Mouse (Mus musculus): ENCODE data around the gene Rgs7.

Gene Rgs7

DNA sequence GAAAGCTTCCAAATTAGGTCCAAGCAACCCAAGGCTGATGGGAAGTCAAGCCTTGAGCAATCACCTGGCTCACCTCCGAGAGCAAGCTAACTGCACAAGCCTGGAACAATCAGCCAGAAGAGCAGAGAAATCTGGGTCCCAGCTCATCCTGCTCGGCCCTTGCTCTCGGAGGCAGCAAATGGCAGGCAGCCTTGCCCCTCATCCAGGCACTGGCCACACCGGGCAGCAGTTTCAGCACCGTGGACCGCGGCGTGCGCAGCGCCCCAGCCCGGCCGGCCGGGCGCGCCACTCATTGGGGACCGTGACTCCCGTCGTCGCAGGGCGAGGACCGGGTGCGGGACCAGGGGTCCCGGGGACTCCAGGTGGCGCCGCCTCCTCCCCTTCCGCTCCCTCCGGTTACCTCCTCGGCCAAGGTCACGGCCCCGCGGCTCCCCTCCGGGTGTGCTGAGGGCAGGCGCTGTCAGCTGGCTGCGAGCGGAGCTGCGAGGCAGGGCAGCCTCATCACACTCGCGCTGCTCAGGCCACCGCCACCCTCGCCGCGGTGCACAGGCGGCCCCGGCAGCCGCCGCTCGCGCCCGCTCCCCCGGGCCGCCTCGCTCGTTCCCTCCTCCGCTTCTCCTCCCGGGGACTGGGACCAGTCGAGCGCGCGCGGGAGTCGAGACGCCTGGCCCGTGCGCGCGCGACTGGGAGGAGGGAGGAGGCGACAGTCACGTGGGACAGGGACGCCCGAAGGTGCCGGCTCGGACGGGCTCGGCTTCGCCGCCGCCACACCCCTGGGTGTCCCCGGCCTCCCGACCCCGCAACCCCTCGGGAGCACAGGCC is at the start of gene Rgs7:
Rgs7 (minus strand) TSS at position 640 of the 822 bp plus-strand sequence.
- peak; percentile 82 for DNase-seq

DNA sequence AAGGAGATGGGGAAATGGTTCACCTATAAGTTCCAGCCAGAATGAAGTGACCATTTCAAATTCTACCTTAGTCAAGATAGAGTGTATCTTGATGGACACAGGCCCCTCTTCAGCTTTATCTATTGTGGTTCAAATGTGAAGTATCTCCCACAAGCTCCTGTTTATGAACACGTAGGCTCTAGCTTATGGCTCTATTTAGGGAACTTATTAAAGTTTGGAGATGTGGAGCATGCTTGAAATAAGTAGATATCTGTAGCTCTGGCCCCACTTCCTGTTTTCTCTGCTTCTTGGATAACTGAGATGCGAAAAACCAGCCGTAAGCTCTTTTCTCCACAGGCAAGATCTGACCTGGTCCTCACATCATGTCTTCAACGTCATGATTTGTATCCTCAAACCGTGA is 48.4 kb upstream of the Rgs7 start:
- no peak for DNase-seq

DNA sequence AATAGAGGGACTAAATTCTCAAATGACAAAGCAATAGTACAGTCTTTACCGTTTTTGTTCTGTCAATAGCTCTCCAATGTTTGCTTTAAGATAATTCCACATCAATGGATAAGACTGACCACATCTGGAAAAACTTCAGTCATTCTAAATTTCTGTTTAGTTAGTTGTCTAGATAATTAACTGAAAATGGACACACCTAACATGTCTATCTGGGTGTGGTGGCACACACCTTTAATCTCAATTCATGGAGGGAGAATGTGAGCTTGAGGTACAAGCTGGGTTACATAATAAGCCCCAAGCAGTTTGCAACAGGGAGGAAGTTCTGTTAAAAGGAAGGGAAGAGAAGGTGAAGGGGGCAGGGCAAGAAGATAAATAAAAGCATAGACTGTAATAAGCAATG is 45.0 kb upstream of the Rgs7 start:
- DNase-seq = no peak

DNA sequence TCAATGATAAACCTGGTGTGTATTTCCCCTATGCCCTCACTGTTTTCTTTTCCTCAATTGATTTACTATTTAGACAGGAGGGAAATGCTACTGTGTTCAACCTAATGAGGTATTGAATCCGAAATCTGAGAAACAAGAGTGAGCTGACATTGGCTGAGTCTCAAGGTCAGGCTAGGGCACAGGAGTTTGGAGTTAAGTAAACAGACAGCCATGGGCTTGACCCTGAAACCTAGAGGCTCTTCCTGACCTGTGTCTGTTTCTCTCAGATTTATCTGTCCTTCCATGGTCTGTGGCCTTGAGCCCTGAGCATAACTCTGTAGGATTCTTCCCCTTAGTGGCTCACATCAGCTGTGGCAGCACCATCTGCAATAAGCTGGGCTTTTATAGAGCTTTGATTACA is 37.6 kb upstream of the Rgs7 start:
- DNase-seq = no peak

DNA sequence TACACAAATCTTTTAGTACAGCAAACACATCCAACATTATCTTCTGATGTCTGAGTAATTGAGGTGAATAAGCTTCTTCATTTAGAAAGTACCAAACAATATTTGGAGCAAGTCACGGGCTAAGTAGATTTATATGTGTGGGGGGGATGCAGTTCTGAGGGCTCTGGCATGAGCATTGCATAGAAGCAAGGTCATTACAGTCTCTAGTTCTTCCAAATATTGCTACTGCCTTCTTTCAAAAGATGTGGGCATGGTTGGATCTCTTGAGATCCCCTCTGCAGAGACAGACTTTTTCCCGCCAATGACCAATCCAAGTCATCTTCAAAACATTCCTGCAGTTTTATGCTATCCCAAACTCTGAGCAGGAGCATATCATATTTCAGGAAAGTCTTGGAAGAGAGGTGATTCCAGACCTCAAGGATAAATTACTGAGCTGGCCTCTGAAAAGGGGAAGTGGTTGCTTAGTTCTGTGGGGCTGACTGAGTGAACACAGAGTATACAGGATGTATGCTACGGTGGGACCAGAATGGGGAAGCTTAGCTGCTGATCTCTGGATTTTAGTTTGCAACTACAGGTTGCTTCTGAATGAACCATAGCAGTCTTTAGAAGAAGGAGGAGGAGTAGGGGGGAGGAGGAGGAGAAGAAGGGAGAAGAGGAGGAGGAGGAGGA is 32.5 kb upstream of the Rgs7 start:
- no peak for DNase-seq

DNA sequence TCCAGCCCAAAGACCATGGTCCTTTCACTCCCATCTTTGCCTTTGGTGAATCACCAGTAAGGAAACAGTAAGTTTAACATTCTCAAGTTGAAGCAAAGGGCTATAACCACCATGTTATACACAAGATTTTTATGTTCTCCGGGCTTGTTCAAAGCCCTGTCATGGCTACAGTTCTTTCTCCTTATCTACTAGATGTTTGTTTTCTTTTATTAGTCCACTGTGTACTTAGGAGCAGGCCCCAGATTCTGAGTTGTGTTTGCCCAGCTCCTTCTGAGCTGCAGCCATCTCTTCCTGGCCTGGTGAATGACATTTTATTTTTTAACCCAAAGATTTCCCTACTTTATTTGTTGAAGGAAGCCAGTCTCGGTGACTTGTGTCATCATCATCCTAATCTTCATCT is 31.3 kb upstream of the Rgs7 start:
- DNase-seq = no peak

DNA sequence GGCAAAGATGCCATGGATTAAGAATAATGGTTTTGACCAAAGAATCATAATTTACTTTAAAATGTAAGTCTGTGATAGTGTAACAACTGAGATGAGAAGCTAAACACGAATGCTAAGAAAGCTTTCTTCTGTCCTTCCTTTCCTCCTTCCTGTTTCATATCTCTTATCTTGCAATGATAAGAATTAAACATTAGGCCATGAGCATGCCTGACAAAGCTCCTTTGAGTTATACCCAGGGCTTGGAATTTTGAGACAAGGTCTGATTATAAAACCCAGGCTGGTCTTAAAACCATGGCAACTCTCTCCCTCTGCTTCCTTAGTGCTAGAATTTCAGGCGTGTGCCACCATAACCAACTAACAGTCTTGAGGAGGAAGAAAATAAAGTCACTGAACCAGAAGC is 22.2 kb upstream of the Rgs7 start:
- DNase-seq = no peak

DNA sequence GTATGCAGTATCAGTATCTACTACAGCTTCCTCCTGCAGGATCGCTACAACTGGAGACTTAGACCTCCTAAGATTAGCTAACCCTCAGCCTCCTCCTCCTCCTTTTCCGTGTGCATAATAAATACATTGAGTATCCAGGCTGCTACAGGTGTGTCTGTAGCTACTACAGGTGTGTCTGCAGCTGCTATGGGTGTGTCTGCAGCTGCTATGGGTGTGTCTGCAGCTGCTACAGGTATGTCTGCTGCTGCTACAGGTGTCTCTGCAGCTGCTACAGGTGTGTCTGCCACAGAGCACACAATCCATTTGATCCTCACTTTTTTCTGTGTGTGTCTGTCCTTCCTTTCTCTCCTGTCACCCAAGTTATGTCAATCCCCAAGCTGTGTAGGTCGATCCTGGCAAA is 19.9 kb upstream of the Rgs7 start:
- no peak for DNase-seq

DNA sequence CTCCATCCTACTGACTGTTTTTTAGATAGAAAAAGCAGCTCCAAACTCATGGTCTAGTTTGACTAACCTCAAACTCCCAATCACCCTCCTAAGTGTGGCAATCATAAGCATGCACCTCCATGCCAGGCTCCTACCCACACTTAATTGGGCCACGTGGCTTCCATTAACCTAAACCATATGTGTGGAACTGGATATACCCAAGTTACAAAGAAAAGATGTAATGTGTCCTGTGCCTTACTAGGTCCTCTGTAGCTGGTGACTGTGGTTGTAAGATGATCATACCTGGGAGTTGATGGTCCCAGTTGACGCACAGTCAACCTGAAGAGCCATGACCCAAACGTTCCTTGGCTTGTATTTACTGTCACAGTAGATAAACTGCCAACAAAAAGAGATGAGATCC is 17.7 kb upstream of the Rgs7 start:
- DNase-seq = no peak

DNA sequence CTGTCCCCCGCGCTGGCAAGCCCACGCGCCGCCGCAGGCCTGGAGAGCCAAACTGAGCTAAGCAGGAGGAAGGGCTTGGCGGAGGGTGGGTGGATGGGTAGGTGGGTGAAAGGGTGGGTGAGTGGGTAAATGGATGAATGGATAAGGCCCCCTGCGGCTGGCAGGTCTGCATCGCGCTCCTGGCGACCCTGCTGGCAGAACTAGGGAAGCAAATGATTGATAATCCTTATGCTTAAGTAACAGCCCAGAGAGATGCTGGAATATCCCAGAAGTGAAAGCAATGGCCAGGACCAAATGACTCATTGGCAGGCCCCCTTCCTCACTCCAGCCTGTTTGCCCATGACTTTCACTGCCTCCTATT is 363 bp upstream of the Rgs7 start:
- no peak for DNase-seq

DNA sequence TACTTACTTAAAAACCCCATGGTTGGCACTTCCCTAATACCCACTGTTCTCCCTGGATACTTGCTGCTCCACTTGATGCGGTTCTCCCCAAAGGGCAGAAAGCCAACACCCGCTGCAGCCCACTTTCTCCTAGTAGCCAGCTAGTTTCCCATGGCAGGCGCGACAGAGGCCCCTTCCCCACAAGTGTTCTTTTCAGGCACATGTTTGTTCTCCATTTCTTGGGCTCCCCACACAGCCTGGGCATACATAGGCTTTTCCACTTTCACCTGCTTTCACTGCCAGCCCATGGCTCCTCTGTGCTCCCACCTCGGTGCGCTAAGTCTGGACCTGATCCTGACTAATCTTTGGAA is 814 bp downstream of the Rgs7 start:
- no peak for DNase-seq

DNA sequence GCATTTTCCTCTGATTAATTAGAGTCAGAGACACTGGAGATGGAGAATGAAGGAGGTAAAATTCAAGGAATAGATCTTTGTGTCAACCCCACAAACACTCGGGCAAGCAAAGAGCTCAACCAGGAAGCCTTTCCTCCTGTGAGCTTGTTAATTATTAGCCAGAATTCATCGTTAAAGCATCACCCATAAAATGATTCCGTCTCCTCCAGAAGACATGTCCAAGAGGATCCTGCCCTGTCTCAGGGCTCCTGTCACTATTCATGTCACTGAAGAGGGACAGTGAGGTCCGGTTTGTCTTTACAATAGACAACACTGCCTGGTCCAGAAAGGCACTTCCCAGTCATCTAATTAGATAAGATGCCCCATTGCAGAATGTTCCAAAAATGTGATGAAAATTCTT is 7.2 kb downstream of the Rgs7 start:
- DNase-seq = no peak

DNA sequence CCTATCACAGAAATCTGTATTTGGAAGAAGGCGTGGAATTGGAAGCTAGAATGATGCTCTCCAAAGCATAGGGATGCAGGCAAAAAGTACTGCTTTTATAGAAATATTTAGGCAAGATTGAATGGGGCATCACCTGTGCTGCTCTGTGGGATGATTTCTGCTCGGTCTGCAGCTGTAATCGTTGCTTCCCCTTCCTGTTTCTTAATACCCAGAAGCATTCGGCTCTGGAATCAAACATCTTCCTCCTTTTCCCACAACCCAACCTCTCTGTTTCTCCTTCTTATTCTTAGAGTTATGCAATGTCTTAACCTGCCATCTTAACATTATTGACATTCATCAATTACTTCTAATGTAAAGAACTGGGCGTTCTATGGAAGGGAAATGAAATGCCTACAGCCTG is 19.2 kb downstream of the Rgs7 start:
- DNase-seq = no peak

DNA sequence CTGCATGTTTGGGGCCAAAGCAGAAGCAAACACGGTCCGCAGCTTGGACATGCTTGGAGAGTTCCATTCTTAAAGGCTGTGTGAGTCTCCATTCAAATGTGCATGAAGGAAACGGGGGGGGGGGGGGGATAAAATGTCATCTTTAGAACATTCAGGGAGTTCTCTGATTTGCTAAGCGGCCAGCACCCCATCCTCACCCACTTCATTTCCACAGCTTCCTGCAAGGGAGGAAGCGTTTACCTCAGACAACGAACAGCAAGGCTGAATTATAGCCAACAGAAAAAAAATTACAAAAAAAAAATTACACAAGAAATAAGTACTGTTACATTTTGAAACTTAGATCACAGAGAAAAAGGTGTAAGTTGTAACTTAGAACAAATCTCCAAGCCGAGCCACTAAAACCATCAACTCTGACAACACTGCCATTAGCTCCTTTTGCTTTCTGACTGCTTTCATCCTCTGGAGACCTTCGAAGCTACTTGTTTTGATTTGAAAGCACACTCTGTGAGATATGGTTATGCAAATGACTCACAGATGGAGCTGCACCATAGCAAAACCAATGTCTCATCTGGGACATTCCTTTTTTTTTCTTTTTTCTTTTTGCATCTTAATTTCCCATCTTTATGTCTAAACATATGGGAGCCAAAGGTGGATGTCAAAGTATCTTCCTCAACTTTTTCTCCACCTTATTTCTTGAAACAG is 23.1 kb downstream of the Rgs7 start:
- DNase-seq = no peak

DNA sequence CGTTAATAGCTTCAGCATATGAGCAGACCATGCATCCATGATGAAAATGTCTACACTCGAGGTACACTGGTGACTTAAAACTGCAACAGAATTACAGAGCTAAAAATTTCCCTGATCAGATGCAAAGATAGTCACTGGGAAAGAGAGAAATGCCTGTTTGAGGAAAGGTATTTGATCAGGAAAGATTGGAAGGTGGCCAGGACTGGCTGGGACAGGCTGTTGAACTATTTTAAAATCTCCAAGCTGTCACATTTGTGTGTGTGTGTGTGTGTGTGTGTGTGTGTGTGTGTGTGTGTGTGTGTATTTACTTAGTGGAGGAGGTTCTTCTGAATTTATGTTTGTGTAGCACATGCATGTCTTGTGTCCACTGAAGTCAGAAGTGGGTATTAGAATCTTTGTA is 27.7 kb downstream of the Rgs7 start:
- DNase-seq = no peak

DNA sequence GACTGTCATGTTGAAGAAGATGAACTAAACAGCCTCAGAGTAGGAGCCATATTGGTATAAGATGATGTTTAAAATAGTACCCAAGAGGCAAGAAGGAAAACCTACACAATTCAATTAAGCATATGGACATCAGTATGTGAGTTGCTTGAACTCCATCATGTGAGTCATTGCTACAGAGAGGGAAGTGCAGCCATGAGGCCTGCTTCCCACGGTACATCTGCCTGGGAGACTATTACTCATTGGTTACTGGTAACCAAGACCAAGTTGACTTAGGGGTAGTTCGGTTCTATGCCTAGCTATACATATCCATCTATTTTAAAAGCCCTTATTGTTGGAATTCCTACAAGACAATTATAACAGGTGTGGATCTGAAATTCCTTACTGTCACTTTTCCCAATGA is 29.9 kb downstream of the Rgs7 start:
- DNase-seq = no peak

DNA sequence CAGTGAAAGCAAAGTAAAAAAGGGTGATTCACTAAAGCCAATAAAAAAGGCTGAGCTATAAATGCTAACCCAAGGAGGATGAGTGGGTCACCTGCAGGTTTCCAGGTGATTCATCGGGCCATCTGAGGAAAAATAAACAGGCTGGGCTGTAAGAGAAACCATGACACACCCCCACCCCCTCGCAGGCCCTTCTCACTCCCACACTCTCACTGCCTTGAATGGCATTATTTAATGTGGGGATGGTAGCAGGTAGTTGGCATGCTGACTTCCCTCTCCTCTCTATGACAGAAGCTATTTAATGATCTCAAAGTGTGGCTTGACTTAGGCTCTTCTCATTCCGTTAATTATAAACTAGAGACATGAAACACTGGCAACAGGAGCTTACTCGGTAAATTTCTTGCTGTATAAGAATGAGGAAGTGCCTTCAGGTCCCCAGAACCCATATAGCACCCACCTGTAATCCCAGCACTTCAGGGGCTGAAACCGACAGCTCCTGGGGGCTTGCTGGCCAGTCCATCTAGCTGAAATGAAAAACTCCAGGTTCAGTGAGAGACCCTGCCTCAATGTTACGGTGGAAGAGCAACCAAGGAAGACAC is 38.2 kb downstream of the Rgs7 start:
- DNase-seq = no peak

DNA sequence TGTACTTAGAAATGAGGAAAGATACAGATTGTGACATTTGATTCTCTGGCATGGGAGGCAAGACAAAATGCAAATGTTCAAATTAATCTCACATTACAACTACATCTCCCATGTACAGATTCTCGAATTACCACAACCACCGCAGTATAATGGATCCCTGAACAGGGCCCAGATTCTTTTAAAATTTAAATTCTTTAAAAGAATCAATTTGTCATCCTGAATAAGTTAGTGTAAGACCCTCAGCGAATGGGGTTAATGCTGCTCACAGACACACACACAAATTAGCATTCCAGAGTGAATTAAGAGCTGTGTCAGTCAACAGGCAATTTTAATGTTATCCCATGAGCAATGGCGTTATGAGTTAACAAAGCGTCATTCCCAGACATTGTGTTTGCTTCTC is 44.3 kb downstream of the Rgs7 start:
- no peak for DNase-seq

DNA sequence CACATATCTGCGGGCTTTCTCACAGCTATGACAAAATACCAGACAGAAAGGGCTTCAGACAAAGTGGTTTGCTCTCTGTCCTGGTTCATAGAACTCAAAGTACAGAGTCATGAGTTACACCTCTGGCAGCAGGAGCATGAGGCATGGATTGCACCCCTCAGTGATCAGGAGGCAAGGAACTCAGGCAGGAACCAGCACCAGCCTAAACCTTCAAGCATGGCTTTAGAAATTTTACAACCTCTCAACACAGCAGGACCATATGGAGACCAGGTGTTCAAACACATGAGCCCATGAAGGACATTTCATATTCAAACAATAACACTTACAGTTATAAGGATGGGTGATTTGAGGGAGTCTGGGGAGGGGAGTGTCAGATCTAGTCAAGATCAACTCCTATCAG is 49.4 kb downstream of the Rgs7 start:
- peak; percentile 38 for DNase-seq

DNA sequence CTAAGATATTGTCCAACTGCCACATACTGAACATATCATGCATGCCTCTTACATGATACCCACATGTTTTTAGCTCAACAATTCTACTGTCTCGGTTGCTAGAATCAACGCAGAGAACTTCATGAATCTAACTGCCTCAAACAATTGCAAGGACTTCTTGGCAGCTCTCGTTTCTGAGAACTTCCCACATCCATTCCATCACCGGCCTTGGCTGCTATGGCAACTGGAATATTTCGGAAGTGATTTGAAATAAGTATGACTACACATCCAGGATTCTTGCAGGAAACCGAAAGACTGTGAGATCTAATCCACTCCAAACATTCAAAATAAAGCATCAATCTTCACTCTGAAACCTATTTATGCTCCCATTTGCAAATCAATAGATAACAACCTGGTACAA is 50.3 kb downstream of the Rgs7 start:
- no peak for DNase-seq

DNA sequence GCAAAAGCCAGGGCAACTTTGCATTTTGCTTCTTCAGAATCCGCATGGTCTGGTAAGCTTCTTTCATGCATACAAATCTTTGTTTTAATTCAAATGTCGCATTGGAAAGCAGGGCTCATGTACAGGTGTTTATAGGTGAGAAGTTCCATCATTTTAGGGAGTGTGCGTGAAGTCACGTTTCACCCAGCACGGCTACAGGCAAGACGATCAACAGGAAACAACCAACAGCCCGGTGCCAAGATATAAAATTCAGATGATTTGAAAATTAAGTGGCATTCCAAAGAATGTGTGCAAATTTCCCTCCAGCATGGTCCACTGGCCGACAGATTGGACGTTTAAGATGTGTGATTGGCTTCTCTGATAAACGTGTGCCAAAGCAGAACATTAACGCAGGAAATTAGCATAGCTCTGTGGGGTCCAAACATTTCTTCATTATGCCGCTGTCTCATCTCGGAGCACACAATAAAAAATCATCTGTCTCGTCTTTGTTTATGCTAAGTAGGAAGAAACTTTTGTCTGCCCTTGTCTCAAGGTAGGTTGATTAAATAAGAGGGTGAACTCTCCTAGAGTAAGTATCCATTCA is 58.6 kb downstream of the Rgs7 start:
- no peak for DNase-seq

DNA sequence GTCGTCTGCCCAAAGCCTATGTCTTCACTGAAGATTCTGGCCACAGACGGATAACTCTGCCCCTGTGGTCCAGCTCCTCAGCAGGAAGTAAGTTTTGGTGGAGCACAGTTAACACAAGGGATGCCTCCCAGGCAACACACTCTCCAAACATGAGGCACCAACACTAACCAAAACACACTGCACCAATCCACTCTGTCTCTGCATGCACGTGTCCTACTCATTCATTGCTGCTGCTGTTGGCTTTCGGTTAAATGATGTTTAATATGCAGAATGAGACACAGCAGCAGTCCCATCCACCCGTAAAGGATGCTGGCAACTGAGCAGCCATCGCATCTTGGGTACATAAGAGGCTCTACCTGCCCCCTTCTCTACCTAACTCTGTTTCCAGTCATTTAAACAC is 59.2 kb downstream of the Rgs7 start:
- DNase-seq = no peak

DNA sequence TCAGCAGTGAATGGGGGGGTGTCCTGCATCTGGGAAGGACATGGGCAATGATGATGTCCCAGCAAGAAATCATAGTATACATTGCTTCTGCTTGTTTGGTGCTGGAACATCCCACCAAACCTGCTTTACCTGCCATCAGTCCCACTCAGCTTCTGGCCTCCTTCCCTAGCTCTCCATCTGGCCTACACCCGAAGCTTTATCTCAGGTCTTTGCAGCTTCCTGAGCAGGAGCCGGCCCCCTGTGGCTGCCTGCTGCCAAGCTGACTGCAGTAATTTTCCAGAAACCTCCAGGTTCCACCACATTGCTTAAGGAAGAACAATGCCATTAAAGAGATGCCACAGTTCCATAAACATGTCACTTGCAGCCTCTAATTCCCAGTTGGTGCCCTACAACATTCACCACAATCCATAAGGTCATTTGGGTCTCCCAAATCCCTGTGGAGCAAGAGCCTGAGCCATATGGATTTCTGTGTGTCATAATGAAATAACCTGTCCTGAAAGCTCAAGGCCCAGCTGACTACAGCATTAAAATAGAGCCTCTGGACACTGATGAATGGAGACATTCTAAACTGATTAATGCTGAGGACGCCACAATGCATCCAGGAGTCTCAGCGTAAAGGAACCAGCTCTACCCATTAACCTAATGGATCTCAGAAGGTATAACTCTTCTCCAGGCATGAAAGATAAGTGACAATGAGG is 60.8 kb downstream of the Rgs7 start:
- peak; percentile 93 for DNase-seq

All from cerebellum, adult 11 months (tissue).